Mouse (Mus musculus) gastrocnemius, postnatal 25 days (tissue): ENCODE results near the gene Pim3. TPM values are rescaled to one million over a fixed set of nuclear protein-coding genes. Genes with fewer than 3 reads are reported as not detected.

Experiments
- DNase-seq: peaks from one replicate; pipeline ENCODE4 v3.0.0; 2022
- total RNA-seq, 2 experiments: library from RNA; stranded (reverse); gene quantifications; 1 replicate in 1 of 2; 2 replicates in 1 of 2; pipeline ENCODE4 v1.2.3; 2021

The Pim3 gene
- total RNA-seq, 2 experiments from 2014 or later: 20.6 to 22.2 TPM

DNA sequence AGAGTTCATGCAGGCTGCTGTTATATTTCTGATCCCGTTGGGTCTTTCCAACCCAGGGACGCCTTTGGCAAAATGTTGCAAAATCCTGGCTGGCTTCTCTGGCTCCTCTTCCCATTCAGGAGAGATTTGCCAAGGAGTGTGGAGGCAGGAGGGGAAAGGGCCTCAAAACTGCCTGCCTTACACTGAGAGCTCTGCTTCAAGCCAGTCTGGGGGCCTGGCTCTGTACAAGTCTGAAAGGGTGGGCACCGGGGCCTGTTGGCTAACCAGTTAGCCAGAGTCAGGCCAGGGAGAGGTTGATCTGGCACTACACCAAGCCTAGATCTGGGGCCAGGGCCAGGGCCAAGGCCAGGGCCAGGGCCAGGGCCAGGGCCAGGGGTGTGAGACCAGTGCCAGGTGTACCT lies 3.8 kb upstream of the Pim3 start:
- DNase-seq: peak; percentile 76

DNA sequence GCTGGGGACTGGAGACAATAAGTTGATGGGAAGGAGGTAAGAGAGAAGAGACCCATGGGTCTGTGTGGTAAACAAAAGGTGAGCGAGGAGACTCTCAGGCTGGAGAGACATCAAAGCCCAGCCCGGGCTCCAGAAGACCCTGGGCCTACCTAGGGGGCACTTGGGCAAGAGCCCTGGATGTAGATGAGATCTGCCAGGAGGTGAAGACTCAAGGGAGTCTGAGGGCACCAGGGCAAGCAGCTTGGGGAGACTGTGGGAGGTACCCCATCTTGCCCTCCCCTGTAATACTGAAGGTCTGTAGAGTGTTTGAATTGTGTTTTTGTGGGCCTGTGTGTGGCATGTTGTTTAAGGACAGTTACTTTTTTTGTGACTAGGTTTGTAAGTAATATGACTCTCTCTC lies 3.3 kb upstream of the Pim3 start:
- DNase-seq: no peak

DNA sequence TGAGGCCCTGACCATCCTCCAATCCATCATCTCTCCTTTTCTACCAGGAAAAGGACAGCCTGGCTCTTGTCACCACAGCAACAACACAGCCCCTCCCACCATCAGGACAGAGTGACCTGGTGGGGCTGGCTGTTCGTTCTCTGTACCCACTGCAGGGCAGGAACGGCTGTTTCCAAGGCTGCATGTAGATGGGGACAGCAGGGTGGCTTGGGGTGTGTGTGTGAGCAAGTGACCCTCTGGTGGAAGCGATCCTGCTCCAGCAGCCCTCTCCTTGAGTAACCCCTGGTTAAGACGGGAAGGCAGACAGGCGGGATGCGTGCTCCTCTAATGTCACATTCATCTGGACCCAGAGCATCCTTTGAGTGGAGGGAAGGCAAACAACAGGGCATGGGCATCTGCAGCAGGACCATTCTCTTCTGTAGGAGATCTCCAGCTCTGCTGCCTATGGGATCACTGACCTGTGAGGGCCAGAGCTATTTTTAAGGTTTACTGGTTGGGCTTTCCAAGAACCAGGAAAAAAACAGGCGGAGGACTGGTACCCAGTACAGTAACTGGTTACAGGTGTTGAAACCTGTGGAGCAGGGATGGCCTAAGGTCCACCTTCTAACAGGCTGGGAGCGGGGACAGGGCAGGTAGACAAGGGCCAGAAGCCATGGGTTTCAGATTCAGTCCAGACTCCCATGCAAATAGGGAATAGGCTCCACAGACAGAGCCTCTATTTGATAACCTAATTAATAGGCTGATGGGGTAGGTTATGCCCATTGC lies 2.6 kb upstream of the Pim3 start:
- DNase-seq: no peak

DNA sequence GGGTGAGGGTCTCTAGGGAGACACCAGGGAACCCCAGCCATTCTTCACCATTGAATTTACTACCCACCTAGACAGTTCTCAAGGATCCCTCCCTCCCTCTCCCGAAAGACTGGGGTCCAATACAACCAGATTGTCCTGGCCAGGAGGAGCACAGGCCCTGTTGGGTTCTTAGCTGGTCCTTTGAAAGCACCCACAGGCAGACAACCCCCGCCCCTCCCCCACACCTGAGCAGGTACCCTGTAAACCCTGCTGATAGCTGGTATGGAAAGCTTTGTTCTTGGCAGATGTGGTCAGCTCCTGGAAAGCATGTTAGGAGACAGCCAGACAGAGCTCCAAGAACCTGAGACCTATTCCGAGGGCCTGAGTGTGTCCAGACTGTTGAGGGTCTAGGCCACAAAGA lies 1.2 kb upstream of the Pim3 start:
- no peak for DNase-seq

DNA sequence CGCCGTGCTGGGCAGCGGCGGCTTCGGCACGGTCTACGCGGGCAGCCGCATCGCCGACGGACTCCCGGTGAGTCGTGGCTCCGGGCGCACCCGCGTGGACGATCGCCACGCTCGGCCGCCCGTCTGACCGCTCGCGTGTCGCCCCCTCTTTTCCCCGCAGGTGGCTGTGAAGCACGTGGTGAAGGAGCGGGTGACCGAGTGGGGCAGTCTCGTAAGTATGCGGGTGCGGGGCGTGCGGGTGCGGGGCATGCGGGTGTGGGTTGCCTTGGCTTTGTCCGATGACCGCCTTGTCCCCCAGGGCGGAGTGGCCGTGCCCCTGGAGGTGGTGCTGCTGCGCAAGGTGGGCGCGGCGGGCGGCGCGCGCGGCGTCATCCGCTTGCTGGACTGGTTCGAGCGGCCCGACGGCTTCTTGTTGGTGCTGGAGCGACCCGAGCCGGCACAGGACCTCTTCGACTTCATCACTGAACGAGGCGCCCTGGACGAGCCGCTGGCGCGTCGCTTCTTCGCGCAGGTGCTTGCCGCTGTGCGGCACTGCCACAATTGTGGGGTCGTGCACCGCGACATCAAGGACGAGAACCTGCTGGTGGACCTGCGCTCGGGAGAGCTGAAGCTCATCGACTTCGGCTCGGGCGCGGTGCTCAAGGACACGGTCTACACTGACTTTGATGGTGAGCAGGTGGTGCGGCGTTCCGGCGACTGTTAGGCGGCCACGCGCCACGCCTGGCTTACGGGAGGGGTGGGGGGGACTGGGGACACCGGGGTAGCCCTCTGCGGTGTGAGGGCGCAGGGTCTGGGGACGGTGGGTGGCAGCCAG lies 1.1 kb downstream of the Pim3 start:
- DNase-seq: peak; percentile 61

DNA sequence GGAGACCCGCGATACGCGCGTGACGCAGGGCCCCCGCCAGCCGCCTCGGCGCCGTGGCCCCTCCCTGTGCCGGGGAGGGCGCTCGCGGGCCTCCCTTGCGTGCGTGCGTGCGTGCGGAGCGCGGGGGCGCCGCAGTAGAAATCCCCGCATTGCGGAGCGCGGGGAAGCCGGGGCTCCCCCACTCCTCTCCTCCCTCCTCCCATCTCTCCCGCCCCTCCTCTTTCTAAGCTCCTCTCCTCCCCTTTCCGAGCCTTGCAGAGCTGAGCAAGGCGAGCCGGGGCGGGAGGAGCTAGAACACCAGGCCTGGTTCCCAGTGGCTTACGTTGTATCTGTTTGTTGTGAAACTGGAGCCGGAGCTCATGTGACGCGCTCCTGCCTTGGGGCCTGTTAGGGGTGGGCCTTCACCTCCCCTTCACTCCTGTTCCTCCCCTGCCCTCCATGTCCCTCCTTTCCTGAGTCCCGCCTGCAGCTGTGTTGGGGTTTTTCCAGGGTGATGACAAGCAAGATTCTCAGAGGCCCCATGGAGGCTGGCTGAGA lies 1.8 kb downstream of the Pim3 start:
- peak; percentile 93 for DNase-seq

DNA sequence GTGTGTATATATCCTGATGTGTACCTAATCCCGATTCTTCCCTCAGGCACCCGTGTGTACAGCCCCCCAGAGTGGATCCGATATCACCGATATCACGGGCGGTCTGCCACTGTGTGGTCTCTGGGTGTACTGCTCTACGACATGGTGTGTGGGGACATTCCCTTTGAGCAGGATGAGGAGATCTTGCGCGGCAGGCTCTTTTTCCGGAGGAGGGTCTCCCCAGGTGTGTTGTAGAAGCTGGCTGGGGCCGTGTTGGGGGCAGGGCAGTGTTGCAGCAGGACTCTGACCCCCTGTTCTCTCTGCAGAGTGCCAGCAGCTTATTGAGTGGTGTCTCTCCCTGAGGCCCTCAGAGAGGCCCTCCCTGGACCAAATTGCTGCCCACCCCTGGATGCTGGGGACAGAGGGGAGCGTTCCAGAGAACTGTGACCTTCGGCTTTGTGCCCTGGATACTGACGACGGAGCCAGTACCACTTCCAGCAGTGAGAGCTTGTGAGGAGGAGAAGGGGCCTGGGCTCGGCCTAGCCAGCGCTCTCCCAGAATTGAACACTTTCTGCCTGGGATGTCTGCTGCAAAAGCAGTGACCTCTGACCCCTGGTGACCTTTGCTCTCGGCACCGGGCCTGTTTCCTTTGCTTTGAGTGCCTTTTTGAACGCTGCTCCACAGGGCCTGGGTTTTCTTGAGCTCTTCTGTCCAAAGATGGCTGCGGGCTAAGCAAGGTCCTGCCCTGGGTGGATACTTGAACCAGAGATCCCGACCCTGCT lies 2.5 kb downstream of the Pim3 start:
- peak; percentile 34 for DNase-seq

DNA sequence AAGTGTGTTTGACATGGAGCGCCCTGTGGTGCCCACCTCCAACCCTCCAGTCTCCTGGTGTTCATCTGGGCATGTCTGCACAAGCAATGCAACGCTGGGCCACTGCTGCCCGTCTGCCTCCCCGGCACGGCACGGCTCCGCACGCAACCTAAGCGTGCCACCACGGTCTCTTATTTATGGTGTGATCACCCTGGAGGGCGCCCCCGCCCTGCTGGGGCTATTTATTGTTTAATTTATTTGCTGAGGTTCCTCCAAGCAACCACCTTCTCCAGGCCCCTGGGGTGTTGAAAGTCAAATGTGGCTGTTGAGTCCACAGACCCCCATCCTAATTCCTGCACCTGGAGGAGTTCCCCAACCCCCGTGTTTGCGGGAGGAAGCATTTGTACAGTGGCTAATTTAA lies 3.1 kb downstream of the Pim3 start:
- no peak for DNase-seq

DNA sequence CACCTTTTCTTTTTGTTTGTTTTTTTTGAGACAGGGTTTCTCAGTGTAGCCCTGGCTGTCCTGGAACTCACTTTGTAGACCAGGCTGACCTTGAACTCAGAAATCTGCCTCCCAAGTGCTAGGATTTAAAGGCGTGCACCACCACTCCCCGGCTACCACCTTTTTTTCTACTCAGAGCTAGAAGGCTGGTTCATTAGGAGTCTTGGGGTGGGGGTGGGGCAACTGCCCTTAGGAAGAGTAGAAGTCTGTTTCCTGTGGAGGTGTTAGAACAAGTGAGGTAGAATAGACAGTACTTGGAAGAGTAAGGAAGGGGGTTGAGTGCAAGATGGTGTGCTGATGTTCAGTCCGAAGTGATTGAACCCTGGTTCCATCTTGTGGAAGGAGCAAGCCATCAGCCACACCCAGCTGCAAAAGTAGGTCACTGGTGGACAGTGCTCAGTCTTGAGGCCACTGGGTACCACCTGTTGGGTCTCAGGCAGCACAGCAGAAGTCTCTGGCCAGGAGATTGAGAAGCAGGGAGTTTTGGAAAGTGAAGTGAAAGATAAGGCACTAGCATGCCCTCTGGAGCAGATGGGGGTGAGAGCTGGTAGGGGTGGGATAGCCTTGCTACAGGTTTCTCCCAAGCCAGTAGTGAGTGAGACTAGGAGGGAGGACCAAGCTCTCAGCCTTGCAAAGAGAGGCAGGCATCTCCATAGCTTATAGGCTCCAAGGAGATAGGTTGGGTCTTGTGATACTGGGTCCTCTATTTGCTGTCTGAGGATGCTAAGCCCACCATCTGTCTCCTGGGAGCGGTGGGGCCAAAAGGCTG lies 4.1 kb downstream of the Pim3 start:
- no peak for DNase-seq

DNA sequence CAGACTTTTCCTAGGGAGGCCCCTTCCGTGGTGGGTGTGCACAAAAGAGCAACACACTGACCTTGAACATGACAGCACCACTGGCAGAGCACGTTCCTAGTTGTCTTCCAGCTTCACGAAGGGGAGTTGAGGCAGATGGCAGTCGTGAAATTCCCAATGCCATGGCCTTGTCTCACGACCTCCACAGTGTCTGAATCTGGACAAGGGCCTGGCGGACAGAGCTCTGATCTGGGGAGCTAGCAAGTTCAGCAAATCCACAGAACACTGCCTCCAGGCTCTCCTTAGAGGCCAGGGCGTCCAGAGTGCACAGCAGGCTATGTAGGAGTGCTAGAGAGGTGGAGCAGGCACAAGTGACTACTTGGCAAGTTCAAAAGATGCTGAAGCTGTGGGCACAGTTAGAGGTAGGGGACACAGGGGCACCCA lies 5.0 kb downstream of the Pim3 start:
- no peak for DNase-seq

DNA sequence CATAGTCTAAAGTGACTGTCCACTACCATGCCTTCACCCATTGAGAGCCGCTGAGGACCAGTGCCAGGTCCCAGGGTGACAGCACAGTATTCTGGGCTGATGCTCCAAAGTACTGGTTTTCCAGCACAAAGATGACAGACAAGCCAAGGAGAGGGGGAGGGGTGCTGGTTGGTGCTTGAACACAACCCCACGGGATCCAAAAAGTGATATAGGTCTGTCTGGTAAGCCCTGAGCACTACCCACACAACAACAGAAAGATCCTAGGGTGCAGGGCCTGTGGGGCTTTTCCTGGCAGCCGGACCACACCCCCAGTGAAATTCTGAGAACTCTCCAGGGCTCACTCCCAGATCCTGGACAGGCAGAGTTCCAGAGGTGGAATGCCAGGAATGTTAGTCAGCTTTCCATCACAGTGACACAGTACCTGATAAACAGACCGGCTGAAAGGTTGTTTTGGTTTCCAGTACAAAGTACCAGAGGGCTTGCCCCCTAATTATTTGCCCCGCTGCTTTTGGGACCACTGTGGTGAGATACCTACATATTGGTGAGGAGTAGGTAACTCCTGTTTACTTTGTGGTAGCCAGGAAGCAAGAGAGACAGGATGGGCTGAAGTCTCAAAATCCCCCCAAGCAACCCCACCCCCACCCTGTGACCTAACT lies 5.5 kb downstream of the Pim3 start:
- peak; percentile 71 for DNase-seq

DNA sequence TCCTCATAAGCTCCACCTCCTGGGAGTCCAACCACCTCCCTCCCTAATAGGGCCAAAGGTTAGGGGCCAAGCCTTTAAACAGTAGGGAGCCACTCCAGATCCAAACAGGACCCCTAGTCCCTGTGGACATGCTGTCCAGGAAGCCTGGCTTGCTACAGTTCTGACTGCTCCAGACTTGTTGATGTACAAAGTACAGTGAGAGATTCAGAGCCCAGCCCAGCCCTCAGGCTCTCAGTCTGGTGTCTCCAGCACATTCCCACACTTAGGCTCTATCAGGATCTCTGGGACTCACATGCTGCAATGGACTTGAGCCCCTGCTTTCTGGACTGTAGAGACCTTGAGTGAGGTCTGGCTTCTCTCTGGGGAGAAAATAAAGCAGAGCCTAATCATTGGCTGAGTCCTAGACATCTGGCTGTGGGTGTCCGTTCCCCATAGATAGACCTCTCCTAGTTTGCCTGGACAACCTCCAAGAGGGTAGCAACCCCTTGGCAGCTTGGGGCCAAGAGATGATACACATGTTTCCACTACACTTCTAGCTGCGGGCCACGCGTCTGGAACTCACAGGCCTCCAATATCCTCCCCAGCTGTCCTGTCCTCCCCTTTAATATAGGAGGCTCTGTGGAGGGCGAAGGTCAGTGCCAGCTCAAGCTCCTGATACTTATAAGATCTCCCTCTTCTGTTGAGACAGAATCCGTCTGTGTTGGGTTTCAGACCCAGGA lies 6.2 kb downstream of the Pim3 start:
- peak; percentile 61 for DNase-seq

DNA sequence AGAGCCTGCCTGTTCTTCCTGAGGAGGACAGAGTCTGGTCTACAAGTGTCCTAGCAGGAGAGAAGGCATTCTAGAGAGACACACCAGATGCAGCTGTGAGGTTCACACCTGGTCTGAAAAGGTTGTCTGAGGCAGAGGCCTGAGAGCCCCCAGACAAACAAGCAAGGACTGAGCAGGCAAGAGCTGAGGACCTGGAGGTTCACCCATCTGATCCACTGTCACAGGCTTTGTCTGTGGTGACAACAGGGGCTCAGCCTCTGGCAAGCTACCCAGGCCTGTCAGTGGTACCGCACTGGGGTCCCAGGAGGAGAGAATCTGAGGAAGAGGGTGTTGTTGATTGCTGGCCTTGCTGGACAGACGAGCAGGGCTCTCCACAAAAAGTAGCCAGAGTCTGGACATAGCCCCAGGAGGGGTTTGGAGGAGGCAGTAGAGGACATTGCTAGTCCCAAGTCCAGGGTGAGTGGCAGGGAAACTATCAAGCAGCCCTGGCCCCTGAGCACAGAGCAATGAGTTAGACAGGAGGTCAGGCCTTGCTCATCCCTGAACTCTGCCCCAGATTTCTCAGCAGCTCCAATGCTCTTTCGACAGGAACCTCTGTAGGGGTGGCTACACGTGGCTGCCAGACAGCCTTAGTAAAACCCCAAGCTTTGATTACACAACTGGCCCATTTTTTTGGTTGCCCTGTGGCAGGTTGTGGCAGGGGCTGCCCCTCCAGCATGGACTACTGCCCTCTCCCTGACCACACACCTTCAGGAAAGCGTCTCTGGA lies 8.6 kb downstream of the Pim3 start:
- DNase-seq: peak; percentile 5

DNA sequence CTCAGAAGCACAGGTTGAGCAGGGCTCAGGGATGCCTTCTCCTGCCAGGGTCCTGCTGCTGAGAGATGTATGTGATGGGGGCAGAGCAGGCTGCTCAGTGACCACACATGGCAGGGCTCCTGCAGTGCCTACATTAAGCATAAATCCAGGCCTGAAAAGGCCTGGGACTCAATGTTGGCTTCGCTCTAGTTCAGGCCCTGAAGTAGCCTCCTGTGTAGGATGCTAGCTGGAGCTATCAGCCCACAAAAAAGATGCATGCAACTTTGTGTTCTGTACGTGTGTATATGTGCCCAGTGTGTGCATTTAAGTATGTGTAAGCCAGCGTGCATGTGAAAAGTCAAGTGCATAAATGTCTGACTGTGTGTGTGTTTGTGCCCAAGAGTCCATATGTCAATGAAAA lies 12.1 kb downstream of the Pim3 start:
- DNase-seq: no peak

DNA sequence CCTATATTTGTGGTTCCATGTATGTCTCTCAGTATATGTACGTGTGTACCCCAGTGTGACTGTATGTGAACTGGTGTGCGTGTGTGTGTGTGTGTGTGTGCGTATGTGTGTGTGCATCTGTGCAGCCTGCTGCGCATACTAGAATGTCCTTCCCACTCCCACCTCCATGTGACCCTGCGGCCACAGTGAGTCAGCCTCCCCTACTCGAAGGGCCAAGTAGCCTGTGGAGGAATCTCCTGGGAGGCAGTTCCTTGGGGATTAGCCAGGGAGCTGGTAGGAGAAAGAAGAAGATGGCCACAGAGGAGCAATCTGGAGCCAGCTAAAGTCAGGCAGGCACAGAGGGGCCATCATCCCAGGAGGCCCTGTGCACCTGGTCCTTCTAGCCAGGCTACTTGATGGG lies 12.5 kb downstream of the Pim3 start:
- no peak for DNase-seq

DNA sequence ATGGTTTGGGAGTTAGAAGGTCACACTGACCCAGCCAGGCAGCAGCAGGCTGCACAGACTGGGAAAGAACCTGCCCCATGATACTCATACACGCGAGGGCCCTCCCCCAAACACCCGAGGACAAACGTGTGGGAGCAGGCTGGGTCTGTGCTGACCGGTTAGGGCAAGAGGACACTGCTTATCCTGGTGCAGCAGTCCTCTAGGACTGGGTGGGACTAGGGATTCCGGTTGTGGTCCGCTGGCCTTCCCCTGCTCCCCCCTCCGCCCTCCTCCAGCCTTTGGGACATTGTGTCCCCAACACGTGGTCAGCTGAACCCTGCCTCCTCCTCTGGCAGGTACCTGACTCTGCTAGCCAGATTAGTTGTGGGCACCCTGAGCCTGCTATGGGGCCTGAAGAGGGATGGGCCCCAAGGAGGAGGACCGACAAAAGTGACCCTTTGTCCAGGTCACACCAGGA lies 13.7 kb downstream of the Pim3 start:
- DNase-seq: peak; percentile 59

DNA sequence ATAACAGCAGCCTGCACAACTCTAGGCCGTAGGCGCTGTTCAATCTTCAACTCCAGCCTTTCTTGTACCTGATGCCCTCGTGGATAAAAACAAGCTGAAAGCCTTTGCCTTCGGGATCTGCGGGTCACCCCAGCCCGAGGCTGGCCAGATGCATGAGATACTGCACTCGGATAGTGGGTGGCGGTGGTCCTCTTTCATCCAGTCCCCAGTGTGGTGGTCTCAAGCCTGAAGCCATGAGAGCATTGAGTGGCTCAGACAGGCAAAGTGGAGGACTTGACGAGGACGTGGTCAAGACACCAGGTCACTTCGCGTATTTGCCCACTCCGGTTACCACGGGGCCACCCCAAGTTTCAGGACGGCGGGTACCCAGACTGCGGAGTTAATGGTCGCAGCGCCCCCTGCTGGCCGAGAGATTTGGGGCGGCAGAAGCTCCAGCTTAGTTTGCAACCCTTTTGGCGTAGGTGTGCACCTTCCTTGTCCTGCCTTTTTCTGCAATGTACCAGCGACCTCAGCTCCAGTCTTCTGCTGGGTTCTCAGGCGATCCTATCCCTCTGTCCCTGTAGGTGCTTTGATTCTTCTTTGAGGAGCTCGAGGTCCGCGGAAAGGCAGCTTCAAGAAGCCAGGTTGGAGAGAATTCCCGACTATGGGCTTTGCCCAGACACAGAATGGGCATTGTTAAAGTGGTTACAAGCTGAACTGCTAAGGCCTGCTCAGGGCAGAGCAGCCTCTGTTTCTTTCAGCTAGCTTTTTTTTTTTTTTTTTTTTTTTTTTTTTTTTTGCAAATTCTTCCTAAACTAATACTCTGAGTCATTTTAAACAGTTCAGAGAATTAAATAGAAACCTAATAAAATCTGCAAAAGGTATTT lies 14.4 kb downstream of the Pim3 start:
- peak; percentile 64 for DNase-seq

DNA sequence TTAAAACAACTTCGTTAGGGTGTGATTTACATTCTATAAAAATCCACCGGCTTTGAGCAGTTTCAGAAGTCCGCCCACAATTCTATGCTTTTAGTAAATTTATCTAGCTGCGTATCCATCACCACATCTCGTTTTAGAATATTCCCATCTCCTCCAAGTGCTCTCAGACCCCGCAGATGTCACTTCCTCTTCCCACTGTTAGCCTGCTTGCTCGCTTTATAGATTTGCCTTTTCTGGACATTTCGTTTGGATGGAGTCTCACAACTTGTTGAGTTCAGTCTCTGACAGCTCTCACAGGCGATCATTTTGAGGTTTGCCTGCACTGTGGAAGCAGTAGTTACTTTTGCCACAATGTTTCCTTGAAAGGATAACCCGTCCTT lies 15.0 kb downstream of the Pim3 start:
- DNase-seq: no peak
